Mouse (Mus musculus) neural tube, embryonic 15.5 days (tissue): ENCODE data around the gene Calcoco1. TPM values are rescaled to one million over a fixed set of nuclear protein-coding genes. Genes with fewer than 3 reads are reported as not detected.
A peak's percentile ranks its signal among the peaks of the same experiment; 100 is the strongest.

Source experiments
- ATAC-seq: fragments of 200-750 bp; cut with Nextera tagmentation; 2 replicates; pipeline ENCODE4 v1.8.0; 2017; ENCODE audit warnings: mild to moderate bottlenecking, moderate TSS enrichment, moderate library complexity; ENCODE audit not compliant: low FRiP score
- H3K27ac ChIP-seq: fragments of 300-500 bp; sonication (generic); replicated peaks from 2 replicates; pipeline ENCODE4 v1.5.1; 2015; ENCODE audit warnings: mild to moderate bottlenecking, inconsistent platforms
- H3K27me3 ChIP-seq: fragments of 300-500 bp; sonication (generic); replicated peaks from 2 replicates; pipeline ENCODE4 v1.6.1; 2015; ENCODE audit warnings: inconsistent platforms
- H3K36me3 ChIP-seq: fragments of 300-500 bp; sonication (generic); 2 replicates; pipeline ENCODE4 v1.6.1; 2015; ENCODE audit warnings: inconsistent platforms
- H3K4me1 ChIP-seq: fragments of 300-500 bp; sonication (generic); 2 replicates; pipeline ENCODE4 v1.6.1; 2015; ENCODE audit warnings: inconsistent platforms
- H3K4me2 ChIP-seq: fragments of 300-500 bp; sonication (generic); 2 replicates; pipeline ENCODE4 v1.6.1; 2015; ENCODE audit warnings: inconsistent platforms, mild to moderate bottlenecking, moderate library complexity
- H3K4me3 ChIP-seq: fragments of 300-500 bp; sonication (generic); replicated peaks from 2 replicates; pipeline ENCODE4 v1.5.1; 2015; ENCODE audit warnings: mild to moderate bottlenecking, inconsistent platforms
- H3K9ac ChIP-seq: fragments of 300-500 bp; sonication (generic); replicated peaks from 2 replicates; pipeline ENCODE4 v1.6.1; 2015; ENCODE audit warnings: mild to moderate bottlenecking, inconsistent platforms
- H3K9me3 ChIP-seq: fragments of 300-500 bp; sonication (generic); replicated peaks from 2 replicates; pipeline ENCODE4 v1.6.1; 2016; ENCODE audit warnings: inconsistent platforms
- WGBS: fragments of 180-500 bp; shearing (Covaris S2); methylation state at CpG from one replicate; pipeline ENCODE4 v1.1.7; 2015; ENCODE audit warnings: mixed read lengths; 5-methylcytosine and 5-hydroxymethylcytosine counted together
- polyA plus RNA-seq: library from polyadenylated mRNA; unstranded; fragments of >200 nt; fragmentation: Nextera tagmentation; extraction: Ambion mirVana; gene quantifications from 2 replicates; pipeline ENCODE4 v1.2.1, GENCODE M21; 2015

Gene Calcoco1
- polyA plus RNA-seq, 1 experiment from 2014 or later, result 28.3 TPM

DNA sequence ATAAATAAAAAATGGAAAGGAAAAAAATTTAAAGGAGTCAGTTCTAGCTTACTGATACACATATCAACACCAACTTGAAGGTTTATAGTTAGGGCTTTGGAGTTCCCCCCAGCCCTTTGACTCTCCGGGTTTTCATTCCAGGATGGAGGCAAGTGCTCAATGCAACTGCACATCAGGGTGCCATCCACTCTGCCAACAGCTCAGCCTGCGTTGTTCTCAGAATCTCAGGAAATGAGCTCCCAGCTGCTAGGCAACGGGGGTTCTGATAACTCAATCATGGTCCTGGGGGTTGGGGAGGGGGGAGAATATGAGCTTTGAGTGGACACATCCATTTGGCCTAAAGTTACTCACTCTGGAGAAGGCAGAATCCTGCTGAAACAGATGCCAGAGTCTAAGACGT, 36.2 kb downstream of the Calcoco1 start:
- Histone ChIP-seq H3K4me2 (0 out of 2 replicates have a peak overlapping the region, but pooled peaks have one; percentile 2), H3K36me3 (no peaks in the 10 kb centered on the region), H3K9ac (no peak overlapping the region), H3K4me3 (no peak overlapping the region), H3K4me1 (peaks cover 15% of the 10 kb centered on the region), H3K9me3 (no peaks in the 10 kb centered on the region), H3K27me3 (0 out of 2 replicates have a peak, but pooled peaks cover 8% of the 10 kb centered on the region), H3K27ac (no peak overlapping the region)
- 10% methylated on average over 4 of the region's 4 CpGs for WGBS
- no peak for ATAC-seq

DNA sequence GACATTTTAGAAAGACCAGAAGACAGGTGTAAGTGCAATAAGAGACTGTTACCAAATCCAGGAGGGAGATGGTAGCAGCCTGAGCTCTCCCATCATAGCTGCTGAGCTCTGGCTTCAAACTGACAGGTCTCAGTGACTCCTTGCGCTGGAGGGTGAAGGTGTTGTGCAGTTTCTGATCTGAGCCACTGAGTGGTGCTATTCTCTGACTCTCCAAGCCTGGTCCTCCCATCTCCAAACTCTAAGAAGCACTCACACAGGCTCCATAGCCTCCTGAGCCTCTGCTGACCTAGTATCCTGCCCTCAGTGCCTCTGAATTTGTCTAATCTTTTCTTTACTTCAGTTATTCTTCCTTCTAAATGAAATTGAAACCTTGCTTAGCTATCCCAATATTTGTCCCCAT, 38.3 kb downstream of the Calcoco1 start:
- H3K4me2 ChIP-seq, result no peak overlapping the region
- no peak for ATAC-seq
- H3K27me3 ChIP-seq, result no peaks in the 10 kb centered on the region
- peaks cover 15% of the 10 kb centered on the region for H3K4me1 ChIP-seq
- no peak overlapping the region for H3K9ac ChIP-seq
- no peaks in the 10 kb centered on the region for H3K9me3 ChIP-seq
- no peaks in the 10 kb centered on the region for H3K36me3 ChIP-seq
- H3K27ac ChIP-seq, result no peak overlapping the region
- 23% methylated on average over 1 of the region's 1 CpGs for WGBS
- H3K4me3 ChIP-seq, result no peak overlapping the region

DNA sequence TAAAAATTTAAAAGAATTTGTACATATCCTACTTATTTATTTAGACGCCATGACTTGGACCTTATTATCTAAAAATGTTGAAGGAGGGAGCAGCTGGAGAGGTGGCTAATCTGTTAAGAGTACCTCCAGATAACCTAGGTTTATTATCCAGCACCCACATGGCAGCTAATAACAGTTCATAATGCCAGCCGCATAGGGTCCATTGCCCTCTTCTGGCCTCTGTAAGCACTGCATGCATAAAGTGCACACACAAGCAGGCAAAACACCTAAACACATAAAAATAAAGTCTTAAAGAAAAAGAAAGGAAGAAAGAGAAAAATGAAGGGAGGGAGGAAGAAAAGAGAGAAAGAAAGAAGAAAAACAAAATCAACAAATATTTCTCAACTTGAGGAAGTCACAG, 45.6 kb downstream of the Calcoco1 start:
- ATAC-seq, result no peak
- H3K4me3 ChIP-seq, result no peak overlapping the region
- peaks cover 29% of the 10 kb centered on the region for H3K4me1 ChIP-seq
- H3K9me3 ChIP-seq, result no peaks in the 10 kb centered on the region
- no peaks in the 10 kb centered on the region for H3K36me3 ChIP-seq
- H3K27ac ChIP-seq, result no peak overlapping the region
- no peak overlapping the region for H3K9ac ChIP-seq
- 96% methylated on average over 2 of the region's 2 CpGs for WGBS
- no peak overlapping the region for H3K4me2 ChIP-seq
- H3K27me3 ChIP-seq, result no peaks in the 10 kb centered on the region

DNA sequence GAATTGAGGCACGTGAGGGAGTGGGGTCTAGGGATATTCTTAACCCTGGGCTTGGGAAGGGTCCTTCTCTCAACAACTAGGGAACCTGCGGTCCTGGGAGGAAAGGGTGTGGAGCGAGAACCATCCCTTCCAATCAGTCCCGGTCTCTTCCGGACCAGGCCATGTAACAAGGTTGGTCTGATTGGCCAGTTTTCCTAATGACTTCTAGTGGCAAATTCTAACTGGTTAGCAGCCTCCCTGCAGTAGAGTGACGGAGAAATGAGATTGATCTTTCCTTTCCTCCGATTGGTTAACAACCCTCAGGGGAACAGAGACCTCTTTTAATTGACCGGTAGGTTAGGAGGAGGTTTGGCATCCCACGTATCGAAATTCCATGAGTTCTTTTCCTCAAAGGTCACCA, 48.4 kb downstream of the Calcoco1 start:
- peak; percentile 53; the same call in 1 of the 2 replicates for ATAC-seq
- no peaks in the 10 kb centered on the region for H3K27me3 ChIP-seq
- H3K27ac ChIP-seq, result peak overlapping the region; percentile 97
- peak overlapping the region; percentile 76 for H3K4me2 ChIP-seq
- H3K4me1 ChIP-seq, result peaks cover 46% of the 10 kb centered on the region
- no peaks in the 10 kb centered on the region for H3K9me3 ChIP-seq
- 3% methylated on average over 10 of the region's 10 CpGs for WGBS
- no peaks in the 10 kb centered on the region for H3K36me3 ChIP-seq
- 0 out of 2 replicates have a peak overlapping the region, but pooled peaks have one; percentile 0 for H3K9ac ChIP-seq
- H3K4me3 ChIP-seq, result peak overlapping the region; percentile 12

DNA sequence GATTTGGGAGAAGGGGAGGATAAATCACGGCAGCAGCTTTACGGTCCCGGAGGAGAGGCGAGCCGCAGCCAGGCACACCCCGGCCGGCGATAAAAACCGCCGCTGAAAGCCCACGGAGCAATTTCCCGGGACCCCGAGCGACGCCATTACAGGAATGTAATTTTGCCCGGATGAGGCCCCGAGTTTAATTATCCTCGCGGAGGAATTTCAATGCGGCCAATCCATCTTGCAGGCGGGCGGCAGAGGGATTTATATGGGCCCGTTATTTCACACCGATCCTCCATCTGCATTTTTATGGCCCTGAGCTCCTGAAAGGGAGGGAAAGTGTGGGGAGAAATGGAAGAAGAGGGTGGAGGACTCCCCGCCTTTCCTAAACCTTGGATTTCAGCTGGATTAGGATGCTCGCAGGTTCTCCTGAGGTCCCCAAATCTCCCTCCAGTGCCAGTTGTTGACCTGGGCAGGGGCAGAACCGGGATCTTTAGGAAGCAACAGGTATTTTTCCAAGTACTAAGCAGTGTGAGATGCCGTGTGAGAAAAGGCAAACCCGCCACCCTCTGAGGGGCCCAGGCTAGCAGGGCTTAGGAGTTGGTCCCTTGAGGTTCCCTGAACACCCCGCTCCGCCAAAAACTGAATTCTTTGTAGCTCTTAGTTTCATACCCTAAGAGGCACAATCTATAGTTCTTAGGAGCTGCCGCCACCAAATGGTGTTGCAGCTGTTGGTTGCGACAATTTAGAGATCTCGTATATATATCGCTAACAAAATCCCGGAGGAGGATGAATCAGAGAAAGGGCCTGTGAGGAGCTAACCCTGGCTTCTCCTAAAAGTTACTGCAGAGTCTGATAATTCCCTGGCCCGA, 49.5 kb downstream of the Calcoco1 start, which contains the start of gene Atp5g2:
TSS of gene Atp5g2 (minus strand) at position 138 of the 857 bp plus-strand sequence.
- WGBS, result under 1% methylated on average over 37 of the region's 37 CpGs
- H3K4me1 ChIP-seq, result peaks cover 46% of the 10 kb centered on the region
- H3K9me3 ChIP-seq, result no peaks in the 10 kb centered on the region
- peak within 1 kb of the TSS; percentile 54 for H3K9ac ChIP-seq
- H3K4me2 ChIP-seq, result peak within 1 kb of the TSS; percentile 76
- peak; percentile 12; the same call in 1 of the 2 replicates for ATAC-seq
- H3K27me3 ChIP-seq, result no peaks in the 10 kb centered on the region
- peaks cover 2% of the 10 kb centered on the region for H3K36me3 ChIP-seq
- peak within 1 kb of the TSS; percentile 97 for H3K27ac ChIP-seq
- peak within 1 kb of the TSS; percentile 40 for H3K4me3 ChIP-seq

DNA sequence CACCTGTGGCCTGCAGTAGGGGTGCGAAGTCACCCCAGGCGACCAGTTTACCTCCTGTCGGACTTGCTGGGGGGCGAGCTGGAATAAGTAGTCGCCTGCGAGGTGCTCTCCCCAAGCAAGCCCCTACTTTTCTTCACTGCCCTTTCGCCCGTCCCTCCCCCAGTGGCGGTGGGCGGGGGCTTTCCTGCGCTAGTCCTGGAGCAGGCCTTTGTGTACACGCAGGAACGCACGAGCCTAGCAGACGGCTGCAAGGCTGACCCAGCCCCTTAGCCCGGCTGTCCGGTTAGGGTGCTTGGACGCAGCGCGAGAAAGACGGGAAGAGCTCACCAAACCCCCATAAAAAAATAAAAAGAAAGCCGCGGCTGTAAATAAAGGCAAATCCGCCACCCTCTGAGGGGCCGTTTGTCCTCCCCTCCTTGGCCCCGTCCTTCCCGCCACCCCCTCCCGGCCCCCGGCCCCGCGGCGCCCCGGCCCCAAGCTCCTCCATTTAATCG, 50.2 kb downstream of the Calcoco1 start:
- H3K9ac ChIP-seq, result peak overlapping the region; percentile 54
- peaks cover 7% of the 10 kb centered on the region for H3K36me3 ChIP-seq
- H3K27me3 ChIP-seq, result no peaks in the 10 kb centered on the region
- H3K9me3 ChIP-seq, result no peaks in the 10 kb centered on the region
- H3K4me3 ChIP-seq, result peak overlapping the region; percentile 40
- peak overlapping the region; percentile 97 for H3K27ac ChIP-seq
- ATAC-seq, result peak; percentile 61
- under 1% methylated on average over 30 of the region's 34 CpGs for WGBS
- peaks cover 46% of the 10 kb centered on the region for H3K4me1 ChIP-seq
- H3K4me2 ChIP-seq, result peak overlapping the region; percentile 76

DNA sequence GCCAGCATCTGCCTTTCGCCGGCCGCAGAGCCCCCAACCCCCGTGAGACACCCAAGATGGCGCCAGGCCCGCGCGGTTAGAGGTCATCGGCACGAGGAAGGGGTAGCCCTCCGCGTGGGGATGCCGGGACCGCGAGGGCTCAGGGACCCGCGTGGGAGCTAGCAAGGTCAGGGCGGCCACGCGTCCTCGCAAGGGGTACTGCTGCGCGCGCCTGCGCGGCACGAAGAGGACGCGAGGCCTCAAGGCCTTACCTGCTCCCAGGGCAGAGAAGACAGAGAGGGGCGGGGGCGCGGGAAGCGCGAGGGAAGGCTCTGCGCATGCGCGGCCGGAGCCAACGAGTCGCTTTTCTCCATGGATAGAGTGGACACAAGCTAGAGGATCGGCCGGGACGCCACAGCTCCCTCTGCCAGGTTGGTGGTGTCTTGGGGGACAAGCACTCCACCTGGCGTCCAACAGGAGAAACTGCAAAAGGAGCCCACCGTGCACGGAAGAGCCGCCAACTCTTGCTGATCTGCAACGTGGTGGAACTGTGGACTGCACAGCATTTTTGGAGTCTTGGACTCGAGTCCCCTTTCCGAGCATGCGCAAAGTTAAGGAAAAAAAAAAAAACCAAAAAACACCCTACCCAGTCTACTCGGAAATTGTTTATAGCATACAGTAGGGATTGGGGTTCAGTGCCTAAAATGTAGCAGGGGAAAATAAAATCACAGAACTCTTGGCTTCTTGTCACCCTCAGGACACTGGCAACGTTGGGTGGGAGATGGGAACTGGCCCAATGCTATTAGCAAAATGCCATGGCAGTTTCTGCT, 51.0 kb downstream of the Calcoco1 start:
- peaks cover 7% of the 10 kb centered on the region for H3K36me3 ChIP-seq
- peak overlapping the region; percentile 96 for H3K9ac ChIP-seq
- ATAC-seq, result peak; percentile 87
- under 1% methylated on average over 53 of the region's 53 CpGs for WGBS
- H3K27me3 ChIP-seq, result no peaks in the 10 kb centered on the region
- H3K4me1 ChIP-seq, result peaks cover 46% of the 10 kb centered on the region
- no peaks in the 10 kb centered on the region for H3K9me3 ChIP-seq
- peak overlapping the region; percentile 97 for H3K27ac ChIP-seq
- H3K4me2 ChIP-seq, result peak overlapping the region; percentile 76
- H3K4me3 ChIP-seq, result peak overlapping the region; percentile 74

DNA sequence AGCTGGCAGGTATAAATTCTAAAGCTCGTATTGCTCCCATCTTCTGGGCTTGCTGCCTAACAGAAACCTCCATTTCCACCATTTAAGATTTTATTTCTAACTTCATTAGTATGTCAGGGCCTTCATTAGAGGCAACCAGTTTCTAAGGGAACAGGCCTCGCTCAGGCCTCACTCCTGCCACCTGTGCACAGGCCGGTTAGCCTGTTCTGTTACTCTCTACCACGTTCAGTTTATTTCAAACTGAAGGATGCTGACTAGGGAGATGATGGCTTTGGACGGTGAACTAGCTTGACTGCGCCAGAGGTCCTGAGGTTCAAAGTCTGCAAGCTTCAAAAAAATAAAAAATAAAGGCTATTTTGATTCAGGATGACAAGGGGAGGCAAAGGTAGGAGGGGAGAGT, 51.7 kb downstream of the Calcoco1 start:
- H3K9me3 ChIP-seq, result no peaks in the 10 kb centered on the region
- peak; percentile 4; the same call in 1 of the 2 replicates for ATAC-seq
- peaks cover 46% of the 10 kb centered on the region for H3K4me1 ChIP-seq
- H3K36me3 ChIP-seq, result peaks cover 9% of the 10 kb centered on the region
- H3K27ac ChIP-seq, result peak overlapping the region; percentile 97
- H3K9ac ChIP-seq, result peak overlapping the region; percentile 96
- H3K27me3 ChIP-seq, result no peaks in the 10 kb centered on the region
- WGBS, result 5% methylated on average over 6 of the region's 6 CpGs
- H3K4me2 ChIP-seq, result peak overlapping the region; percentile 76
- peak overlapping the region; percentile 74 for H3K4me3 ChIP-seq

DNA sequence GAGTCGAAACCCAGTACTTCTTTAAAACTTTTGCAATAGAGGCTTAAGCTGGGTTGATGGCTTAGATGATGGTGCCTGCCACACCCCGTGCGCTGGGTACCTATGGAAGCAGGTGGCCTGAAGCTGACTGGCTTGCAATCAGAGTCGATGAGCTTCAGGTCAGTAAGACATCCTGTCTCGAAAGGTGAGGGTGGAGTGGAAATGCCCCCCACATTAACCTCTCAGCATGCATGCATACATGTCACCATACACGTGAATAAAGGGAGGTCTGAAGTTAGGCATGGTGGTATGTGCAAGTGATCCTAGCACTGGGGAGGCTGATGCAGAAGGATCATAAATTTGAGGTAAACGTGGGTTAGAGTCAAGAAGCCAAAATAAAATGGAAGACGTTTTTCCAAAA, 52.4 kb downstream of the Calcoco1 start:
- WGBS, result 86% methylated on average over 8 of the region's 8 CpGs
- Histone ChIP-seq H3K27ac (no peak overlapping the region), H3K9me3 (no peaks in the 10 kb centered on the region), H3K27me3 (no peaks in the 10 kb centered on the region), H3K4me2 (peak overlapping the region; percentile 76), H3K36me3 (peaks cover 14% of the 10 kb centered on the region), H3K4me3 (no peak overlapping the region), H3K4me1 (peaks cover 46% of the 10 kb centered on the region), H3K9ac (no peak overlapping the region)
- ATAC-seq, result no peak

DNA sequence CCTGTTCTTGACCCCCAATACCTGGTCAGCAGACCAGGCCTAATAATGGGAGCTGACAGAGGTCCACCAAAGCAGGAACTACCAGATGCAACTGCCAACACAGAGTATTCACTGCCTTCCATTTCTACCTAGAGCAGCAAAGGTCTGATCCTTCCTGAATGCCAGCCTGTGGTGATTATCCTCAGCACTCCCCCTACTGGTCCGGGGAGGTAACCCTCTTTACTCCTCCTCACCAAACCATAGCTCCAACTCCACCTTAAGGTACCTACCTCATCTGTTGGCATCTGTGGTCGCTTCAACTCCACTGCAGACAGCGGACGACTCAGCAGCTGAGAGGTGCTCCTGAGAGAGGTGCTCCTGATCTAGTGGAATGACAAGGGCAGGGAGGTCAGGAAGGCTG, 56.5 kb downstream of the Calcoco1 start:
- H3K36me3 ChIP-seq, result peaks cover 46% of the 10 kb centered on the region

DNA sequence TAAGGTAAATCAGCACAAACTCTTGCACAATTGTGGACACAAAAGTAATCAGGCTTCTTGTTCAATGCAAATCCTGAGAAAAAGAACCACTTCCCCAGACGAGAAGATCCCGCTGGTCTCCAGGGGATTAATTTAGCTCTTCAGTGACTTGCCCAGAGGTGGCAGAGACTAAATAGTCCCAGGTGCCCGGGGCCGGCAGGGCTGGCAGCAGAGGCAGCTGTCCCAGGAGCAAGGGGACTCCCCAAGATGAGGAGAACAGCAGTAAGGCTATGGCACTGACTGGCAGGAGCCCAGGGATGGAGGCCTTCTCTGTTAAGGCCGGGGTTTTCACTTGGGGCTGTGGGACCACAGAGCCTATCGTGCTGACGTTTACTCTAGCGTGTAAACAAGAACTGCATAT, 58.2 kb downstream of the Calcoco1 start:
- H3K27me3 ChIP-seq, result no peaks in the 10 kb centered on the region
- no peaks in the 10 kb centered on the region for H3K4me1 ChIP-seq
- H3K4me3 ChIP-seq, result no peak overlapping the region
- no peak for ATAC-seq
- H3K9me3 ChIP-seq, result no peaks in the 10 kb centered on the region
- H3K27ac ChIP-seq, result no peak overlapping the region
- 93% methylated on average over 8 of the region's 8 CpGs for WGBS
- H3K4me2 ChIP-seq, result no peak overlapping the region
- H3K9ac ChIP-seq, result no peak overlapping the region
- peaks cover 48% of the 10 kb centered on the region for H3K36me3 ChIP-seq

More for the DNA sequence above, 56.5 kb downstream of the Calcoco1 start:
- 58% methylated on average over 4 of the region's 4 CpGs for WGBS
- Histone ChIP-seq H3K4me1 (peaks cover 14% of the 10 kb centered on the region), H3K9me3 (no peaks in the 10 kb centered on the region), H3K27ac (no peak overlapping the region), H3K4me3 (no peak overlapping the region), H3K9ac (no peak overlapping the region), H3K4me2 (no peak overlapping the region), H3K27me3 (no peaks in the 10 kb centered on the region)
- no peak for ATAC-seq
